Mouse (Mus musculus) embryonic fibroblast, embryonic 13.5 days (primary cell): ENCODE measurements around the gene Ccdc181.

Source experiments
- CTCF ChIP-seq: IDR thresholded peaks from 2 replicates; pipeline ENCODE4 v1.5.1; 2011; ENCODE audit warnings: mild to moderate bottlenecking, control low read depth, low read length, moderate library complexity, borderline replicate concordance; ENCODE audit not compliant: insufficient read depth
- POLR2A ChIP-seq: IDR thresholded peaks from 2 replicates; pipeline ENCODE4 v1.6.1; 2011; ENCODE audit warnings: low read depth, mild to moderate bottlenecking, control low read depth, low read length, moderate library complexity

- TF ChIP-seq CTCF (no peak), POLR2A (no peak)
Observed at GRCm38 (mm10) chr1:164324221-164324620, 48.8 kb downstream of the Ccdc181 start.
